Mouse (Mus musculus) MEL (cell line): ENCODE data around the gene Rnf121.

Source experiments
- CHD1 ChIP-seq: IDR thresholded peaks from 2 replicates; pipeline ENCODE4 v1.6.1; 2012; ENCODE audit warnings: low read depth, mild to moderate bottlenecking, inconsistent platforms, low read length, improper control_type of control experiment
- CHD2 ChIP-seq: IDR thresholded peaks from 2 replicates; pipeline ENCODE4 v1.6.1; 2011; ENCODE audit warnings: low read length, improper control_type of control experiment
- CTCF ChIP-seq, 3 experiments: IDR thresholded peaks in 2 of 3; conservative IDR thresholded peaks in 1 of 3; 2 replicates each; pipeline ENCODE4 v1.5.1; 2011 to 2012; ENCODE audit warnings: low read length in 3 of 3, low read depth in 2 of 3, mild to moderate bottlenecking in 2 of 3, improper control_type of control experiment in 1 of 3, inconsistent platforms in 1 of 3, mixed read lengths in 1 of 3, moderate library complexity in 1 of 3; ENCODE audit not compliant: control insufficient read depth in 1 of 3, insufficient read depth in 1 of 3, poor library complexity in 1 of 3, severe bottlenecking in 1 of 3
- E2F4 ChIP-seq: IDR thresholded peaks from 2 replicates; pipeline ENCODE4 v1.6.1; 2011; ENCODE audit warnings: low read depth, low read length, improper control_type of control experiment, borderline replicate concordance
- EP300 ChIP-seq, 2 experiments: IDR thresholded peaks; 2 replicates each; pipeline ENCODE4 v1.6.1; 2011; ENCODE audit warnings: improper control_type of control experiment in 2 of 2, low read length in 2 of 2, low read depth in 1 of 2, mild to moderate bottlenecking in 1 of 2
- GATA1 ChIP-seq: IDR thresholded peaks from 2 replicates; pipeline ENCODE4 v1.6.1; 2011; ENCODE audit warnings: low read depth, low read length, improper control_type of control experiment
- MAZ ChIP-seq: IDR thresholded peaks from 2 replicates; pipeline ENCODE4 v1.6.1; 2012; ENCODE audit warnings: low read depth, mild to moderate bottlenecking, inconsistent platforms, low read length, improper control_type of control experiment
- MYC ChIP-seq: IDR thresholded peaks from 2 replicates; pipeline ENCODE4 v1.6.1; 2011; ENCODE audit warnings: low read depth, mild to moderate bottlenecking, low read length, improper control_type of control experiment, moderate library complexity
- POLR2A ChIP-seq, 2 experiments: IDR thresholded peaks; 2 replicates each; pipeline ENCODE4 v1.6.1; 2011 to 2012; ENCODE audit warnings: low read length in 2 of 2, mild to moderate bottlenecking in 2 of 2, control low read depth in 1 of 2, improper control_type of control experiment in 1 of 2, low read depth in 1 of 2, moderate library complexity in 1 of 2; ENCODE audit not compliant: control insufficient read depth in 1 of 2, insufficient read depth in 1 of 2, poor library complexity in 1 of 2
- TBP ChIP-seq: IDR thresholded peaks from 2 replicates; pipeline ENCODE4 v1.8.0; 2011; ENCODE audit warnings: low read depth, low read length, improper control_type of control experiment
- TCF12 ChIP-seq: IDR thresholded peaks from 2 replicates; pipeline ENCODE4 v1.6.1; 2014; ENCODE audit warnings: low read depth, mild to moderate bottlenecking, inconsistent platforms, low read length, improper control_type of control experiment, moderate library complexity
- UBTF ChIP-seq: IDR thresholded peaks from 2 replicates; pipeline ENCODE4 v1.6.1; 2012; ENCODE audit warnings: low read depth, mild to moderate bottlenecking, inconsistent platforms, low read length, improper control_type of control experiment, moderate library complexity, borderline replicate concordance; ENCODE audit not compliant: insufficient read depth
- ZKSCAN1 ChIP-seq: IDR thresholded peaks from 2 replicates; pipeline ENCODE4 v1.6.1; 2012; ENCODE audit warnings: low read depth, mild to moderate bottlenecking, inconsistent platforms, low read length, improper control_type of control experiment, moderate library complexity

GRCm38 (mm10) chr7:102102241-102102640 is 37.0 kb upstream of the Rnf121 start:
- TF ChIP-seq POLR2A (IDR thresholded peaks at IDR 0.05; ENCODE audit: control insufficient read depth in 1 of 2, insufficient read depth in 1 of 2, low read depth in 1 of 2, low read length in 2 of 2, poor library complexity in 1 of 2) (no peak), EP300 (IDR thresholded peaks at IDR 0.05; ENCODE audit: low read depth in 1 of 2, low read length in 2 of 2) (no peak), CHD2 (no peak), CTCF (IDR thresholded peaks at IDR 0.05 in 2 of 3, conservative IDR thresholded peaks at IDR 0.05 in 1 of 3; ENCODE audit: control insufficient read depth in 1 of 3, insufficient read depth in 1 of 3, low read depth in 2 of 3, low read length in 3 of 3, poor library complexity in 1 of 3, severe bottlenecking in 1 of 3) (no peak), GATA1 (no peak), ZKSCAN1 (no peak), TBP (no peak), MYC (no peak), UBTF (no peak), E2F4 (no peak), TCF12 (no peak), MAZ (no peak), CHD1 (no peak)
